Mouse (Mus musculus): ENCODE measurements around the gene Entpd7. TPM values are rescaled to one million over a fixed set of nuclear protein-coding genes. Genes with fewer than 3 reads are reported as not detected.

Entpd7 gene
- polyA plus RNA-seq, 1 experiment from 2014 or later: 2.5 TPM

DNA sequence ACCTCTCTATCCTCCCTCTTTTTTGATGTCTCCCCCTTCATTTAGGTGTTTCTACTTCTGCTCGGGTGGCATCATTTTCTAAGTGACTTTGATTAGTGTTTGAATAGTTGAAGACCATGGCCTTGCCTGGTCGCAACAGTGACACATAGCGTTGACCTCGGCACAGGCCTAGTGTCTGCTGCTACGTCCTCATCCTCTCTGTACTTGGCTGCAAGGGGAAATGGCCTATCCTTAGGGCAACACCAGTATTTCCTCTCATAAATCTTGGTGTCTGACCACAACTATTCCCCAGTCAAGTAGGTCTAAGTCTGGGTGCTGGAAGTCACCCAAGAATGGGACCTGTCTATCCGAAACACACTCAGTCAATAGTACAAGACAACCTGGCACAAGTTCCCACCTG is 29.8 kb upstream of the Entpd7 start:
- Histone ChIP-seq H3K36me3 (ENCODE audit: control insufficient read depth, insufficient read depth) (peaks cover 5% of the 10 kb centered on the region), H3K9me3 (replicated peaks; ENCODE audit: control insufficient read depth, low read length) (no peaks in the 10 kb centered on the region), H3K4me2 (ENCODE audit: low read depth, low read length) (no peak overlapping the region), H3K27ac (ENCODE audit: low read length) (no peak overlapping the region), H3K9ac (ENCODE audit: low read depth, low read length) (no peak overlapping the region), H3K4me3 (ENCODE audit: low read depth, low read length) (no peak overlapping the region), H3K4me1 (ENCODE audit: control insufficient read depth, low read depth, low read length) (no peaks in the 10 kb centered on the region), H3K27me3 (ENCODE audit: control insufficient read depth, insufficient read depth, low read depth, low read length) (no peaks in the 10 kb centered on the region)
- no peak for ATAC-seq (ENCODE audit: low read depth)
- 51% methylated on average over 6 of the region's 6 CpGs for WGBS (ENCODE audit: insufficient replicate concordance)

DNA sequence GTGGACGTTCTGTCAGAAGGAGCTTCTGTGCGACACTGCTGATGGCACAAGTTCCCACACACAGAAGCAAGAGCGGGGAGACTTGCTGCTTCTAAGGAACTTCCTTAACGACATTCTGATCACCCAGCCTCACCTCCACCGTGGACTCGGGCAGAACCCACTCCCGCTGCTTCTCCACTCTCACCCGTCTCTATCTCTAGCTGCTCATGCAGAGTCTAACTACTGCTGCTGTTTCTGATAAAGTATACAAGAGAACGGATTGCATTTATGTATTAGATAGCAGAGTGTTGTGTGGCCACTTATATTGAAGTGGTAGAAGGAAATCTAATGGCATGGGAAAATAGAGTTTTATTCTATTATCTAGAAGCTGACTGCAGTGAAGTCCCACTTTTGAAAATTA is 28.7 kb upstream of the Entpd7 start:
- peaks cover 5% of the 10 kb centered on the region for H3K36me3 ChIP-seq (ENCODE audit: control insufficient read depth, insufficient read depth)
- no peak overlapping the region for H3K4me2 ChIP-seq (ENCODE audit: low read depth, low read length)
- H3K4me3 ChIP-seq (ENCODE audit: low read depth, low read length): no peak overlapping the region
- no peak overlapping the region for H3K27ac ChIP-seq (ENCODE audit: low read length)
- no peaks in the 10 kb centered on the region for H3K4me1 ChIP-seq (ENCODE audit: control insufficient read depth, low read depth, low read length)
- H3K27me3 ChIP-seq (ENCODE audit: control insufficient read depth, insufficient read depth, low read depth, low read length): no peaks in the 10 kb centered on the region
- no peaks in the 10 kb centered on the region for H3K9me3 ChIP-seq (replicated peaks; ENCODE audit: control insufficient read depth, low read length)
- no peak for ATAC-seq (ENCODE audit: low read depth)
- no peak overlapping the region for H3K9ac ChIP-seq (ENCODE audit: low read depth, low read length)
- 18% methylated on average over 9 of the region's 9 CpGs for whole genome bisulfite sequencing (ENCODE audit: insufficient replicate concordance)

DNA sequence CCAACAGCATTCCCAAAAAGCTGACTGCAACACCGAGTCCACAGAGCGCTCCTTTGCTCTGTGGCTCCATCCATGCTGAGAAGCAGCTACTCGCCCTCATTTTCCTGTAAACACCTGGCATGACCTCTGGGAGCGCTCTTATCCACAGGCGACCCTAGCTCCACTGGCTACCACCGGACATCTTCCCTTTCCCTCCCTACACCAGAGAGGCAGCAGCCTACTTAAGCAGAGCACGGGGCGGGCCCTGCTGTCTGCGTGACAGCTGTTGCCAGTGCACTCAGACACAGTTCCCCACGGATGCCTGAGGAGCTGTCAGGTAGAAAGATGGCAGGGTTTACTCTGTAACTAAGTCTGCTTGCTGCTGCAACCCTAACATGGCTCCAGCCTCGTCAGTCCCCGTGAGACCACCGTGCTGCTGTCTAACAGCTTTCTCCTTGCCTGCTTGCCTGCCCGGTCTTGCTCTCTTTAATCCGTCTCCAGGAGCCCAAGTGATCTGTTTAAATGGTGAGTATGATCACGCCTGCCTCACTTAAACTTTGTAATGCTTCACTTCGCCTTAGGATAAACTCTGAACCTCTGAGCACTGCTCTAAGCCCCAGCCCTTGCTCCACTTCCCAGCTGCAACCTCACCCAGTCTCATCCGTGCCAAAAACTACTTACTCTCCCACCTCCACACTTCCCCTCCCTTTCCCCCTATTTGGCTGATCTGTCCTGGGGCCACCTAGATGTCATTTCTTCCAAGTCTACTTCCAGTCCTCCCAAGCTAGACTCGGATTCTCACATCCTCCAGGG is 27.1 kb upstream of the Entpd7 start:
- no peak overlapping the region for H3K27ac ChIP-seq (ENCODE audit: low read length)
- no peaks in the 10 kb centered on the region for H3K27me3 ChIP-seq (ENCODE audit: control insufficient read depth, insufficient read depth, low read depth, low read length)
- H3K36me3 ChIP-seq (ENCODE audit: control insufficient read depth, insufficient read depth): peaks cover 5% of the 10 kb centered on the region
- no peak overlapping the region for H3K9ac ChIP-seq (ENCODE audit: low read depth, low read length)
- no peaks in the 10 kb centered on the region for H3K9me3 ChIP-seq (replicated peaks; ENCODE audit: control insufficient read depth, low read length)
- no peaks in the 10 kb centered on the region; the same call in 1 of the 2 replicates for H3K4me1 ChIP-seq (ENCODE audit: control insufficient read depth, low read depth, low read length)
- no peak overlapping the region for H3K4me2 ChIP-seq (ENCODE audit: low read depth, low read length)
- ATAC-seq (ENCODE audit: low read depth): no peak
- 63% methylated on average over 19 of the region's 19 CpGs for WGBS (ENCODE audit: insufficient replicate concordance)
- H3K4me3 ChIP-seq (ENCODE audit: low read depth, low read length): no peak overlapping the region

GRCm38 (mm10) chr19:43663471-43663870 is 26.0 kb upstream of the Entpd7 start:
- 80% methylated on average over 8 of the region's 8 CpGs for WGBS (ENCODE audit: insufficient replicate concordance)
- H3K4me1 ChIP-seq (ENCODE audit: control insufficient read depth, low read depth, low read length): no peaks in the 10 kb centered on the region; the same call in 1 of the 2 replicates
- no peaks in the 10 kb centered on the region for H3K27me3 ChIP-seq (ENCODE audit: control insufficient read depth, insufficient read depth, low read depth, low read length)
- H3K4me3 ChIP-seq (ENCODE audit: low read depth, low read length): no peak overlapping the region
- no peak overlapping the region for H3K9ac ChIP-seq (ENCODE audit: low read depth, low read length)
- no peak for ATAC-seq (ENCODE audit: low read depth)
- no peak overlapping the region for H3K4me2 ChIP-seq (ENCODE audit: low read depth, low read length)
- no peaks in the 10 kb centered on the region for H3K9me3 ChIP-seq (replicated peaks; ENCODE audit: control insufficient read depth, low read length)
- peaks cover 5% of the 10 kb centered on the region for H3K36me3 ChIP-seq (ENCODE audit: control insufficient read depth, insufficient read depth)
- H3K27ac ChIP-seq (ENCODE audit: low read length): no peak overlapping the region

DNA sequence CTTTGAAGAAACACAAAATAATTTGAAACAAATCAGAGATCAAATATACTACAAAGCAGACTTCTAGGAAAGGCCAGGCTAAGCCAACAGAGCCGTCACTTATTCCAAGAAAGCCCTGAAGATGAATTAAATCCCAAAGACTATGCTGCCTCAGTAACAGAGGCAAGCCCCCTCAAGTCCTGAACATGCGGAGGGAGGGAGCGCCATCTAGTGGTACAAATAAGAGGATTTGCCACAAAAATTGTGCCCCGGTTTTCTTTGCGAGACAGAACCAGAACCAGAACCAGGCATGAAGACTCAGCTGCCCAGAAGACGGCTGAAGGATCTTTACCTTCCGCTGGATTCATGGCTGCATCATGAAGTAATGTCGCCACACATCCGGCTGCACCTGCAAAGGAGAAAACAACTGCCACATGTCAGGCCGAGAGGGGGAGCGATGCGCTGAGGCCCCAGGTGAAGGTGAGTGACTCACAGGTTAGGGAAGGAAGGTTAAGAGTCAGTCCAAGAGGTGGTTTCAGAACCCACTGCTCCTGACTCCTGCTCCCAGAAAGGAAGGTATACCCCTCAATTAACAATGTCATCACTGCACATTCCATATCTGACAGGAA is 23.9 kb upstream of the Entpd7 start:
- no peak overlapping the region for H3K9ac ChIP-seq (ENCODE audit: low read depth, low read length)
- no peak overlapping the region for H3K4me2 ChIP-seq (ENCODE audit: low read depth, low read length)
- no peak overlapping the region for H3K27ac ChIP-seq (ENCODE audit: low read length)
- no peaks in the 10 kb centered on the region for H3K9me3 ChIP-seq (replicated peaks; ENCODE audit: control insufficient read depth, low read length)
- no peak overlapping the region for H3K4me3 ChIP-seq (ENCODE audit: low read depth, low read length)
- peaks cover 5% of the 10 kb centered on the region for H3K36me3 ChIP-seq (ENCODE audit: control insufficient read depth, insufficient read depth)
- 59% methylated on average over 12 of the region's 12 CpGs for WGBS (ENCODE audit: insufficient replicate concordance)
- no peak for ATAC-seq (ENCODE audit: low read depth)
- H3K27me3 ChIP-seq (ENCODE audit: control insufficient read depth, insufficient read depth, low read depth, low read length): no peaks in the 10 kb centered on the region
- H3K4me1 ChIP-seq (ENCODE audit: control insufficient read depth, low read depth, low read length): peaks cover 3% of the 10 kb centered on the region

DNA sequence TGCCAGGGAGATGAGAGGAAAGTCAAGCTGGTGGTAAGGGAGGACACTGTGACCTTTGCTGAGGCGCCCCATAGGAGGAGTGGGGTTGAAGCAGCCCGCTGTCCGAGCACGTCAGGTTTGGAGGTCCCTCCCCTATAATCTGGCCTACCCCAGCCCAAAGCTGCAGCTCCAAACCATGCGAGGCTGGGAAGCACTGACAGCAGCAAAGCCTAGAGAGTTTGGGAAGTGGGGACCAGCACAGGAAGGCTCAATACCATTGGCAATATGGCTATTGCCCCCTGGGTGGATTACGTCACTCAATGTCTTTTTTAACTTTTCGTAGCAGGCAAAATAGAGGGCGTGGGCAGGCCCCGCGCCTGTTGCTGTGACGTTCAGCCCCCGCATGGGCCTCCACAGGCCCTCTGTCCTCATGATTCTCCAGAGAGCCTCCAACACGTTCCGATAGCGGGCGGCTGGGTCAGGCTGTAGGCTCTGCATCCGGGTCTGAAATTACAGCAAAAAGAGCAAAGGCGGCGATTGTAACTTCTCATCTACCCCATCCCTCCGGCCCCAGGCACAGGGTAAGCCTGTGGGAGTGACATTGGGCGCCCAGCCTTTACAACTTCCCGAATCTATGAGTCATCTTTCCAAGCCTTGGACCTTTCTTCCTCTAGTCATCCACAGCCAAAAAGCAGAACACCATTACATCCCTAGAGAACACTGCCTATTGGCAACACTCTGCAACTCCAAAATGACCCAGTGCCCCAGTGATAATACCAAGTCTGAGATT is 22.6 kb upstream of the Entpd7 start:
- H3K27me3 ChIP-seq (ENCODE audit: control insufficient read depth, insufficient read depth, low read depth, low read length): no peaks in the 10 kb centered on the region
- no peak for ATAC-seq (ENCODE audit: low read depth)
- no peak overlapping the region for H3K27ac ChIP-seq (ENCODE audit: low read length)
- peaks cover 5% of the 10 kb centered on the region for H3K36me3 ChIP-seq (ENCODE audit: control insufficient read depth, insufficient read depth)
- H3K9ac ChIP-seq (ENCODE audit: low read depth, low read length): no peak overlapping the region
- H3K4me1 ChIP-seq (ENCODE audit: control insufficient read depth, low read depth, low read length): peaks cover 7% of the 10 kb centered on the region
- WGBS (ENCODE audit: insufficient replicate concordance): 77% methylated on average over 22 of the region's 22 CpGs
- no peak overlapping the region for H3K4me2 ChIP-seq (ENCODE audit: low read depth, low read length)
- no peaks in the 10 kb centered on the region for H3K9me3 ChIP-seq (replicated peaks; ENCODE audit: control insufficient read depth, low read length)
- no peak overlapping the region for H3K4me3 ChIP-seq (ENCODE audit: low read depth, low read length)

- 43% methylated on average over 4 of the region's 4 CpGs for WGBS (ENCODE audit: insufficient replicate concordance)
- Histone ChIP-seq H3K4me2 (ENCODE audit: low read depth, low read length) (no peak overlapping the region), H3K27me3 (ENCODE audit: control insufficient read depth, insufficient read depth, low read depth, low read length) (no peaks in the 10 kb centered on the region), H3K4me1 (ENCODE audit: control insufficient read depth, low read depth, low read length) (peaks cover 7% of the 10 kb centered on the region), H3K4me3 (ENCODE audit: low read depth, low read length) (no peak overlapping the region), H3K27ac (ENCODE audit: low read length) (no peak overlapping the region), H3K9ac (ENCODE audit: low read depth, low read length) (no peak overlapping the region), H3K9me3 (replicated peaks; ENCODE audit: control insufficient read depth, low read length) (no peaks in the 10 kb centered on the region), H3K36me3 (ENCODE audit: control insufficient read depth, insufficient read depth) (peaks cover 5% of the 10 kb centered on the region)
- no peak for ATAC-seq (ENCODE audit: low read depth)
Measured at GRCm38 (mm10) chr19:43667430-43667809, 22.1 kb upstream of the Entpd7 start.

- Histone ChIP-seq H3K9ac (ENCODE audit: low read depth, low read length) (no peak overlapping the region), H3K4me3 (ENCODE audit: low read depth, low read length) (no peak overlapping the region), H3K27me3 (ENCODE audit: control insufficient read depth, insufficient read depth, low read depth, low read length) (no peaks in the 10 kb centered on the region), H3K27ac (ENCODE audit: low read length) (no peak overlapping the region), H3K36me3 (ENCODE audit: control insufficient read depth, insufficient read depth) (peaks cover under 1% of the 10 kb centered on the region; the same call in 1 of the 2 replicates), H3K4me1 (ENCODE audit: control insufficient read depth, low read depth, low read length) (peaks cover 16% of the 10 kb centered on the region), H3K4me2 (ENCODE audit: low read depth, low read length) (no peak overlapping the region), H3K9me3 (replicated peaks; ENCODE audit: control insufficient read depth, low read length) (no peaks in the 10 kb centered on the region)
- WGBS (ENCODE audit: insufficient replicate concordance): 73% methylated on average over 8 of the region's 8 CpGs
- ATAC-seq (ENCODE audit: low read depth): no peak
Measured at GRCm38 (mm10) chr19:43669136-43669759, 20.2 kb upstream of the Entpd7 start.

Data from liver, embryonic 16.5 days (tissue).